ENCODE assay signal across 9 mouse cellular contexts in the genomic region with DNA sequence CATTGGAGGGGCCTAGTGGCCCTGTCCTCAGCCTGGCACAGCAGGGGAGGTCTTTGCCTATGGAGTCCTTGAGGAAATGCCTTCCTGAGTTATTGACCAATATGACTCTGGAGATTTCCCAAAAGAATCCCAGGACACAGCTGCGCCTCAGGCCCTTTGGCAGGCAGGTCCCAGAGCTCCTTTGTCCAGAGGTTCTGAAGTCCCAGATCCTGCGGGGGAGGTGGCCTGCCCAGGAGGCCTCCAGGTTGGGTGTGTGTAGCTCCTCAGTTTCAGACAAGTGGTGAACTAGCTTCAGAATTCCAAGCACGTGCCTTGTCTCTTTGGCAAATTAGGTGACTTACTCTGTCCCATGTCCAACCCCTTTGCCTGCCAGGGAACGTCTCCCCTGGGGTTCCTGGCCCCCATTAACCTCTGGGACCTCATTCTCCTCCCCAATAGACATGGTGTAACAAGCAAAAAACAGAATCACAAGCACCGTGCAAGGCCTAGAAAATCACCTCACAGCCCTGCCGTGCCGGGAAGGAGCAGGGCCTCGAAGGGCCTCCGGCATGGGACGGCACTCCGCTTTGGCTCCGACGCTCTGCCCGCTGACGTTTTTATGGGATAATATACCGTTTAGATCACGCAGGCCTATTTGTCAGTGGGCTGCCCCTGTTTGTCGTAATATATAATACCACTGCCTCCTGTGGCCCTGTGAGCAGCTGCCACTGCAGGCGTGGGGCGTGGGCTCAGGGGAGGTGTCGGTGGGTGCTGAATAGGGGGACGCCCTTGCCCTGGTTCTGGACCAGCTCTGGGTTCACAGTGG. TPM values are rescaled to one million over a fixed set of nuclear protein-coding genes. Genes with fewer than 3 reads are reported as not detected.
A peak's percentile ranks its signal among the peaks of the same experiment; 100 is the strongest.
DNase-seq lines count a peak whose midpoint lies in the region; ATAC-seq lines count a peak whose summit lies in the region.
"Had no signal": no experiment of that assay in that cellular context is flagged by ENCODE, and none has a peak within 500 bp of the region (broad histone marks: within the 10 kb centered on the region; RNA-seq: fewer than 3 reads in every experiment).

No protein-coding gene starts in this region.

- no peaks in the 10 kb centered on the region for H3K9me3 ChIP-seq in kidney, embryonic 14.5 days (ENCODE audit: control insufficient read depth, low read length)
- no peaks in the 10 kb centered on the region for H3K9me3 ChIP-seq in embryonic facial prominence, embryonic 11.5 days (replicated peaks; ENCODE audit: control insufficient read depth, low read length)
- H3K9me3 ChIP-seq in hindbrain, embryonic 11.5 days (ENCODE audit: control insufficient read depth, low read length): no peaks in the 10 kb centered on the region
- H3K9me3 ChIP-seq in midbrain, embryonic 15.5 days: no peaks in the 10 kb centered on the region

- H3K4me2 ChIP-seq in kidney, embryonic 14.5 days (replicated peaks; ENCODE audit: low read depth, low read length): peak overlapping the region; percentile 98
- peak overlapping the region; percentile 32 for H3K4me2 ChIP-seq in embryonic facial prominence, embryonic 11.5 days (ENCODE audit: low read depth, low read length)
- H3K4me2 ChIP-seq in hindbrain, embryonic 11.5 days (replicated peaks; ENCODE audit: low read depth, low read length): peak overlapping the region; percentile 0; the same call in 1 of the 2 replicates
- peak overlapping the region; percentile 37 for H3K4me2 ChIP-seq in midbrain, embryonic 15.5 days

- no peaks in the 10 kb centered on the region for H3K27me3 ChIP-seq in kidney, embryonic 14.5 days (ENCODE audit: control insufficient read depth, insufficient read depth, low read length)
- no peaks in the 10 kb centered on the region for H3K27me3 ChIP-seq in embryonic facial prominence, embryonic 11.5 days (ENCODE audit: control insufficient read depth, insufficient read depth, low read length)
- no peaks in the 10 kb centered on the region for H3K27me3 ChIP-seq in hindbrain, embryonic 11.5 days (ENCODE audit: control insufficient read depth, insufficient read depth, low read length)
- H3K27me3 ChIP-seq in midbrain, embryonic 15.5 days (replicated peaks): no peaks in the 10 kb centered on the region

- peak overlapping the region; percentile 23; the same call in 1 of the 2 replicates for H3K9ac ChIP-seq in kidney, embryonic 14.5 days (ENCODE audit: low read depth, low read length)
- H3K9ac ChIP-seq in embryonic facial prominence, embryonic 11.5 days (replicated peaks; ENCODE audit: low read length): peak overlapping the region; percentile 10; the same call in 1 of the 2 replicates
- peak overlapping the region; percentile 2; the same call in 1 of the 2 replicates for H3K9ac ChIP-seq in hindbrain, embryonic 11.5 days (ENCODE audit: low read depth, low read length)
- H3K9ac ChIP-seq in midbrain, embryonic 15.5 days: peak overlapping the region; percentile 17; the same call in 1 of the 2 replicates

- peaks cover 75% of the 10 kb centered on the region for H3K4me1 ChIP-seq in kidney, embryonic 14.5 days (ENCODE audit: control insufficient read depth, insufficient read depth, low read length)
- H3K4me1 ChIP-seq in embryonic facial prominence, embryonic 11.5 days (ENCODE audit: control insufficient read depth, insufficient read depth, low read length): peaks cover 34% of the 10 kb centered on the region
- H3K4me1 ChIP-seq in hindbrain, embryonic 11.5 days (replicated peaks; ENCODE audit: control insufficient read depth, insufficient read depth, low read length): peaks cover 42% of the 10 kb centered on the region
- peaks cover 82% of the 10 kb centered on the region for H3K4me1 ChIP-seq in midbrain, embryonic 15.5 days

- peak overlapping the region; percentile 98 for H3K27ac ChIP-seq in kidney, embryonic 14.5 days (ENCODE audit: low read depth, low read length)
- peak overlapping the region; percentile 52 for H3K27ac ChIP-seq in embryonic facial prominence, embryonic 11.5 days (replicated peaks; ENCODE audit: low read depth, low read length)
- H3K27ac ChIP-seq in hindbrain, embryonic 11.5 days (ENCODE audit: low read depth, low read length): peak overlapping the region; percentile 75
- peak overlapping the region; percentile 33 for H3K27ac ChIP-seq in midbrain, embryonic 15.5 days

- no peak for ATAC-seq in kidney, embryonic 14.5 days (ENCODE audit: low FRiP score, low TSS enrichment)
- no peak for ATAC-seq in embryonic facial prominence, embryonic 11.5 days (replicated peaks; ENCODE audit: insufficient number of reproducible peaks, low FRiP score, low TSS enrichment, low read depth)
- ATAC-seq in hindbrain, embryonic 11.5 days (ENCODE audit: low FRiP score): peak; percentile 31
- ATAC-seq in midbrain, embryonic 15.5 days (replicated peaks): no peak
- no peak for ATAC-seq in inflammation-experienced regulatory T-cells, adult 6 months

- no peak for DNase-seq in kidney, adult 9 months
- no peak for DNase-seq in embryonic facial prominence, embryonic 11.5 days (ENCODE audit: low spot score)
- peak; percentile 55 for DNase-seq in hindbrain, embryonic 11.5 days (ENCODE audit: low spot score)
- DNase-seq in layer of hippocampus, adult 11-12 months (ENCODE audit: low spot score): no peak
- no peak for DNase-seq in Muller cell, postnatal 12 days (ENCODE audit: inconsistent ontology term)
- DNase-seq: cerebellum, adult 11-12 months had no signal

- no peak overlapping the region for H3K4me3 ChIP-seq in kidney, embryonic 14.5 days (ENCODE audit: low read length)
- H3K4me3 ChIP-seq in embryonic facial prominence, embryonic 11.5 days (ENCODE audit: low read depth, low read length): no peak overlapping the region
- no peak overlapping the region for H3K4me3 ChIP-seq in hindbrain, embryonic 11.5 days (ENCODE audit: low read depth, low read length)
- H3K4me3 ChIP-seq in midbrain, embryonic 15.5 days: peak overlapping the region; percentile 10; the same call in 1 of the 2 replicates

- 8% methylated on average over 22 of the region's 22 CpGs for WGBS in kidney, embryonic 14.5 days
- WGBS in embryonic facial prominence, embryonic 11.5 days: 48% methylated on average over 22 of the region's 22 CpGs
- 45% methylated on average over 22 of the region's 22 CpGs for WGBS in hindbrain, embryonic 11.5 days
- 19% methylated on average over 22 of the region's 22 CpGs for WGBS in midbrain, embryonic 15.5 days

- no peaks in the 10 kb centered on the region for H3K36me3 ChIP-seq in kidney, embryonic 14.5 days (ENCODE audit: control insufficient read depth, insufficient read depth, low read length)
- H3K36me3 ChIP-seq in embryonic facial prominence, embryonic 11.5 days (replicated peaks; ENCODE audit: control insufficient read depth, insufficient read depth, low read depth, low read length): no peaks in the 10 kb centered on the region; the same call in 1 of the 2 replicates
- no peaks in the 10 kb centered on the region for H3K36me3 ChIP-seq in hindbrain, embryonic 11.5 days (ENCODE audit: control insufficient read depth, insufficient read depth, low read length)
- no peaks in the 10 kb centered on the region for H3K36me3 ChIP-seq in midbrain, embryonic 15.5 days (replicated peaks)

RNA-seq across cellular contexts. Expression of a gene that starts 10.2 kb away (rescaled TPM):
- polyA plus RNA-seq in kidney, embryonic 14.5 days (2014; fragmentation: Nextera tagmentation; extraction: Ambion mirVana): 20.3 and 27.2 TPM in 2 replicates
- polyA plus RNA-seq in embryonic facial prominence, embryonic 11.5 days (2014; fragmentation: Nextera tagmentation; extraction: Ambion mirVana): 13.5 and 15.2 TPM in 2 replicates
- polyA plus RNA-seq in hindbrain, embryonic 11.5 days (2014; fragmentation: Nextera tagmentation; extraction: Ambion mirVana): 18.1 and 23.1 TPM in 2 replicates
- 16.2 and 16.7 TPM in 2 replicates for polyA plus RNA-seq in midbrain, embryonic 15.5 days (2015; fragmentation: Nextera tagmentation; extraction: Ambion mirVana)
- polyA plus RNA-seq in inflammation-experienced regulatory T-cells, adult 6 months (2017; shearing (Covaris generic)): not detected

Comparison
In these comparisons a context has a peak if more than half of its experiments do, and no peak if none do; other contexts are left out.
1. H3K27ac ChIP-seq: peak in every context shown above with its lines; median percentile 98 in kidney, embryonic 14.5 days; 75 in hindbrain, embryonic 11.5 days; 52 in embryonic facial prominence, embryonic 11.5 days; 33 in midbrain, embryonic 15.5 days.
2. H3K4me2 ChIP-seq: peak in every context shown above with its lines; median percentile 98 in kidney, embryonic 14.5 days; 37 in midbrain, embryonic 15.5 days; 32 in embryonic facial prominence, embryonic 11.5 days; 0 in hindbrain, embryonic 11.5 days.
3. RNA of a gene that starts 10.2 kb away (polyA plus RNA-seq): 20.3 to 27.2 TPM in kidney, embryonic 14.5 days, 18.1 to 23.1 TPM in hindbrain, embryonic 11.5 days, 16.2 to 16.7 TPM in midbrain, embryonic 15.5 days and 13.5 to 15.2 TPM in embryonic facial prominence, embryonic 11.5 days; not detected in inflammation-experienced regulatory T-cells, adult 6 months; every median in the first group is over 10 times any median in the second.
4. Peak in every context shown above with its lines, with median percentiles within 50 percentile points of each other: H3K9ac ChIP-seq.